Mouse (Mus musculus) 416B (cell line): ENCODE data around the gene Nsl1.

Experiments
- DNase-seq: peaks from one replicate; pipeline ENCODE4 v3.0.0; 2011; ENCODE audit warnings: low read depth

The Nsl1 gene

DNA sequence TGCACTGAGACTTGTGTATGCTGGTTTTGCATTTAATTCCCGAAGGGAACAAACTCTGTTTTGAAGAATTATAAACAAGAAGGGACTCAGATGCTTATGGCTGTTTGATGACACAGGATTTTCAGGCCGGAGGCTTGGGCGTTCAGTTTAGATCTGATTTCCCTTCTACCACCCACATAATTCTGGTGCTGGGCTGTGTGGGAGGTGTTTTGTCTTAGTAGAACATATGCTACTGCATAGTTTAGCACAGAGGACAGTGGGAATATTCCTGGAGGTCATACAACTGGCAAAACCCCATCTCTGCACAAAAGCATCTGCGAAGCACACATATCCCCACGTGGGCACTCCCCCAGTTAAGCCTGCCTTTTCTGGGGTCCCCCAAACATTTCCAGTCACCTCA is 30.8 kb downstream of the Nsl1 start:
- DNase-seq: no peak

DNA sequence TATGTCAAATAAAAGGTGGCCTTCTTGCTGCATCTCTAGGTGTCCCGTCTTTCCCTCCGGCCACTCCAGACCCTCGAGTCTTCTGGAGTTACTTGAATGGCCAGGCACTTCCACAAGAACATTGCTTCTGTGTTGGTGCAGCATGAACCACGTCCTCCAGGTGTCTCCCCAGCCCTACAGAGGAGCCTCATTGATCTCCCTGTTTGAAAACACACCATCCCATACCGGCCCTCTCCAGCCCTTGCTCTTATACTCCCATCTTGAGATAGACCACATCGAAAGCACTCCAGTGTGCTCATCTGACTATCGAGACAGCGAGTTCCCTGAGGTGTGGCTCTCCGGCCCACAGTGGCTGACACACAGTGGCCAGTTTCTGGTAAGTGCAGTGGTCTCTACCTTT is 32.2 kb downstream of the Nsl1 start:
- DNase-seq: peak; percentile 60

DNA sequence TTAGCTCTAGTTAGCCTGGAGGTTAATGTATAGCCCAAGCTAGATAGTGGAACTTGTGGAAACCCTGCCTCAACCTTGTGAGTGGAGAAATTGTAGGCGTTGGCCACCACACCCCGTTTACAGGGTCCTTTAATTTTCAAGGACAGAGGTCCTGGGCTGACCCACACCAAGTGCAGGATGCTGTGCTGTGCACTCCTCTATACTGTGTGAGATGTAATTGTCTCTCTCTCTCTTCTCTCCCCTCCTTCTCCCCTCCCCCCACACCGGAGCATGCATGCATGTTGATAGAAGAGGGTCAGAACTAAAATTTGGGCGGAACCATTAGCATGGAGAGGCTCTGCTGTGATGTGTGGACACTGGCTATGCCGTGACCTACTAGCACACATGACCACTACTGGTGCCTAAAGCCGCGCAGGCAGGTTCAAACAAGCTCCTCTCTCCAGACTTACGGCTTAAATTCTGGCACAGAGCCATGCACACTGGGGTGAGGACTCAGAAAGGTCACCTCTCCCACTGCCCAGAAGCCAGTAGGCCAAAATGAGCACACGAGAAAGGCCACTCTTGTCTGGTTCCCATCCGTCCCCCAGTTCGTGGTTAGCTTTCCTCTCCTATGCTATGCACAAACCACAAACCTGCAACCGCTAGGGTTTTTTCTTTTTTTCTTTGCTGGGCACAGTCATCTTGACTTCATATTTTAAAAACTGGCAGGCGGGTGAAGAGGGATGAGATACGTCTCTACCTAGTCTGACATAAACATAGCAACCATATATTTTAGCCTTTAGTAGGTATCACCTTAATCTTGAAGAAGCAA is 34.3 kb downstream of the Nsl1 start:
- DNase-seq: peak; percentile 70

DNA sequence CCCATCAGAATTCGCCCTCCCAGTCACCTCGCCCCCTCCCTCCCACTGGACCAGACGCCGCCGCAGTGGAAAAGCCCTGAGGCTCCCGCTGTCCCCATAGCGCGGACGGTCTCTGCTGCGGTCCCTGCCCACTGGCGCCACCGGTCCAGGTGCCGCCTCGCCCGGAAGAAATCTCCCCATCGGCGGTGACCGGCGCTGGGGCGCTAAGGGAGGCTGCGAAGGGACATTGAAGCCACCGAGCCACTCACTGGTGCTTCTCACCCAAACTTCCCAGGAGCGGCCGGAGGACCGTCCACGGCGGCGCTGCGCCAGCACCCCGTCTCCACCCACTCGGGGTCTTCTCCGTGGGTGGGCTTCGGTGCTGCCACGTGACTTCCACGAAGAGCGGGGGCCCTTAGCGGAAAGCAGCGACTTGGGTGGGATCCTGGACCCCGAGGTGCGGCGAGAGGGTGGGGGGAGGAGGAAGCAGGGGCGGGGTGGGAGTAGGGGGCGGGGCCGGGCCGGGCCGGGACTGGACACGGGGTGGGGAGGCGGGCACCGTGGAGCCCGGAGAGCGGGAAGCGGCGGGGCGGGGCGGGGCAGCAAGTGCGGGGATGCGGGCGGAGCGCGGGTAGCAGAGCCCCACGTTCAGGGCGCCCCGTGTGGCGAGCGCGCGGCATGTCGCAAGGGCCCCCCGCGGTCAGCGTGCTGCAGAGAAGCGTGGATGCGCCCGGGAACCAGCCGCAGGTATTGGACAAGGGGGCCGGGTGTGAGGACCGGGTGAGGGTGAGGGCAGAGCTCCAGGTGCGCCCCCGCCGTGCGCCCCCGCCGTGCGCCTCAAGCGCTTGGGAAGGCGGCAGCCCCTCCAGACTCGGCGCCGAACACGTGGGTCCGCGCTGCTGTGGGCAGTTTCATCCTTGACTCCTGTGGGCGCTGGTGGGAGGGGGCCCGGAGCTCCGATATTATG is 35.3 kb downstream of the Nsl1 start, which contains the start of gene Batf3:
Batf3 (plus strand) TSS at position 46 of the 946 bp plus-strand sequence.
- no peak for DNase-seq

DNA sequence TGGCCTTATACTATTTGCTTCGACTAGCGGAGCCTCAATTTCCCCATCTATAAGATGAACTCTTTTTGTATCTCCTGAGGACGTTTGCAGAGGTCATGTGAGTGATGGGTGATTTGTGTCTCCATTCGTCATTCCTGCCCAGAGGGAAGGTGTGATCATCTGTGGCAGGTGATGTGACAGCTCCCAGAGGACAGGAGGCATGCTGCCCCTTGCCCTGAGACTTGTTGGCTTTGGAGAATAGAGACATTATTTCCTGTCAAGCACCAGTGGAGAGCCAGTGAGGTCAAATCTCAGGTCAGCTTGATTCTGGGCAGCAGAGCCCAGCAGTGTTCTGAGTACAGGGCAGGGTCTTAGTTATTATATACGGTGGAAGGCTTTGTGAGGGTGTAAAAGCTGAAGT is 36.3 kb downstream of the Nsl1 start:
- DNase-seq: no peak

DNA sequence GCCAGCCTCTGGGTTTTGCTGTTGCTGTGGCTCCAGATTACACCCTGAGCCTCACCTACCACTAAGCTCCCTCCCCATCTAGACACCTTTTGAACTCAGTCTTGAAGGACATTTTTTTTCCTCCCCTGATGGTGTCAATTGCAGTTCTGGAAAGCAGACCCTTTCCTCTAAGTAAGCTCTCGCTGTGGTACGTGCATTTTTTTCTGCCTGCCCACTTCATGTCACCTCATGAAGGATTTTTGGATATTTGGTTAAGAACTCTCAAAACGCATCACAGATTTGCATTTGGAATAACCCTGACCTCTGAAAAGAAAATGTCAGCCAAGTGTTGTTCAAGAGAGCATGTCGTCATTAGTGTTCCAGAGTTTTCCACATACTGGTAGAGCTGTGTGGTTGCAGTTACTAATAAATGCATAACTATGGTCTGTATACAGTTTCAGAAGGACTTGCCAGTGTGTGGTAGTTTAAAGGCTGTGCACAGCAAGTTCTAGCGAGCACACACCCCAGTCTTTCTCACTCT is 37.0 kb downstream of the Nsl1 start:
- no peak for DNase-seq

DNA sequence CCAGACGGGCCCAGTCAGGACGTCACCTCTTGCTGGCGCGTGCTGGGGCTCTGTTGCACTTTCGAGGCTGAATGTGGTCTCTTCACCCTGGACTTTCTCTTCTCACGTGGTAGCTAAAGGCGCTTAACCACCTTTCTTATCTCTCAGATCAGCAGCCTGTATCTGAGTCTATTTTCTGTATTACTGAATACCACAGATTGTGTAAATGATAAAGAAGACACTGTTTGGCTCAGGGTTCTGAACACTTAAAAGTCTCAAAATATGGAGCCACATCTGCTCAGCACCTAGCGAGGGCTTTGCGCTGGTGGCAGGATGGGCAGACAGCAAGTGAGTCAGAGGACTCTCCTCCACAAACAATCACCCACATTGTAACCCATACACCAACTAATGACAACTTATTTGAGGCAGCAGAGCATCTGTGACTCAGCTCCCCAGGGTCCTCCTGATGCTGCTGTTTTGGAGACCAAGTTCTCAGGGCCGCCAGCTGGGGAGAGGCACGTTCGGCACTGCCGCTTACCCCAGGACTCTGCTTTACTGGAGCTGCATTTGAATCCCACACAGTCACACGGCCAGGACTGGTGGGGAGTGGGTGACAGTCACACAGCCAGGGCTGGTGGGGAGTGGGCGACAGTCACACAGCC is 40.0 kb downstream of the Nsl1 start:
- peak; percentile 45 for DNase-seq

DNA sequence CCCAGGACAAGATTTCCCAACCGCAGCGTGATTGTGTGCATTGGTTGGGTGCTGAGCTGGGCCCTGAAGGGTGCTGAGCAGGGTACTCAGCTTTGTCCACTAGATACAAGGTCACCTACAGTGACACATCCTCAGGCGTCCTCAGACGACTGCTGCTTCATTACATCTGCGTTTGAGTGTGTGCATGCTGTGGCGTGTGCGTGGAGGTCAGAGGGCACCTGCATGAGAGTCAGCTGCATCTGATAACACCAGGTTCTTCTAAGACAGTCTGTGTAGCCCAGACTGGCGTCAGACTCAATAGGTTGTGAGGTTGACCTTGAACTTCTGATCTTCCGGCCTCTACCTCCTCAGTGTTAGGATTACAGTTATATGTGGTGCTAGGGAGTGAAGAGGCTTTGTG is 42.4 kb downstream of the Nsl1 start:
- no peak for DNase-seq

DNA sequence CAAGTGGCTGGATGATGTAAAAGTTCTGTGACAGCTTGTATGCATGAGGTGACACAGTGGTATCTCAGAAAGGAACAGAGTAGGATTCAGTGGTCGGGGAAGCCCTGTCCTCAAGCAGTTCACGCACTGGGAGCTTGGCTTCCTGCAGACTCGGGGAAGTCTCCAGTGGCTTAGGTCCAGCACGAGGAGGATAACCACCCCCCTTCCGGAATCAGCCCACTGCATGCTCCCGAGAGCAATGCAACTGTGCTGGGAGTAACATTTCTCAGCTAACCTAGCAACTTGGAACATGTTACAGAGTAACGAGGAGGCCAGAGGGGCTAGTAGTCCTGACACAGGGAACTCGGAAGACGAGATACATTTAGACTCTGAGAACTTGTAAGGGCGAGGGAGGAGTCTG is 44.5 kb downstream of the Nsl1 start:
- no peak for DNase-seq

DNA sequence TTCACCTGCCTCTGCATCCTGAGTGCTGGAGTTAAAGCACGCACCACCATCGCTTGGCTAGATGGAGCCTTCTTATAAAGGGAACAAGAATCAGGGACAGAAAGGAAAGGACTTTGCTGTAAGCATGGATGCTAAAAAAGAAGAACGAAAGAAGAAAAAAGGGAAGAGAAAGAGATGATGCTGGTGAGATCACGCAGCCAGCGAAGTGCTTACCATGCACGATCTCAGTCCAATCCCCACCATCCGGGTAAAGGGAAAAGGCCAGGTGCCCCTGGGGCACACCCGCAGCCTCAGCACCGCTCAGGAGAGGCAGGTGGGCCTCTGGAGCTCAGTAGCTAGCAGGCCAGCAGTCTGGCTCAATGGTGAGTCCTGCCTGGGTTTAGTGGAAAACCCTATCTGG is 47.1 kb downstream of the Nsl1 start:
- DNase-seq: no peak

DNA sequence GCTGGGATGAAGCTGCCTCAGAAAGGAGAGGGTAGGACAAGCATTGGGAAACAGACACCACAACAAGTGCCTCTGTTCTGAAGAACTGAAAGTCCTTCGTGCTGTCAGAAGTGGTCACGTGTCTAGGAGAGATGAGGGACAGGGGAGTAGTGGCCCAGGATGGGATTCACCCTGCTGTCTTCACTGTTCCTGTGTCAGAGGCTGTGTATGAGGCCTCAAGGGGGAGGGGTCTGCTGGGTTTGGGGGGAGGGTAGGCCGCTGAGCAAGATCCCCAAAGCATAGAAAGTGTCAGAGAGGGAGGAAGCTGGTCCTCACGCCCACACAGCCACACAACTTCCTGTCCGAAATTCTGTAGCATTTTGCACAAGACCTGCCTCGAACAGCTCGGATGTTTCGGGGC is 48.3 kb downstream of the Nsl1 start:
- peak; percentile 73 for DNase-seq

DNA sequence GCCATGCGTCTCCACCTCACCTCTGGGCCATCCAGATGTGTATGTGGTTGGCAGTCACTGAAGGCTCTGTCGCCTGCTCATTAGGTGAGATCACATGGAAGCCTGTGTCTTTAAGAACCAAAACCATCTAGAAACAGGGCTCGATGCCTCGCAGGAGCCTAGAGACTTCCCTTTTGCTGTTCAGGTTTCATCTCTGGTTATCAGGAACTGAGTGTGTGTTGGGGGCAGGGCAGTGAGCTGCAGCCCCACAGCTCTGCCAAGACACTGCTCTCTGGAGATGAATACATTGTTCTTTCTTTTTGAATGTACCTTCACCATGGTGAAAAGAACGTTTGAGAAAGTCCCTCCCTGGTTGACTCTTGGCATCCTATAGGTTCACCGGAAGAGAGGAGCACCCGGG is 52.1 kb downstream of the Nsl1 start:
- no peak for DNase-seq

DNA sequence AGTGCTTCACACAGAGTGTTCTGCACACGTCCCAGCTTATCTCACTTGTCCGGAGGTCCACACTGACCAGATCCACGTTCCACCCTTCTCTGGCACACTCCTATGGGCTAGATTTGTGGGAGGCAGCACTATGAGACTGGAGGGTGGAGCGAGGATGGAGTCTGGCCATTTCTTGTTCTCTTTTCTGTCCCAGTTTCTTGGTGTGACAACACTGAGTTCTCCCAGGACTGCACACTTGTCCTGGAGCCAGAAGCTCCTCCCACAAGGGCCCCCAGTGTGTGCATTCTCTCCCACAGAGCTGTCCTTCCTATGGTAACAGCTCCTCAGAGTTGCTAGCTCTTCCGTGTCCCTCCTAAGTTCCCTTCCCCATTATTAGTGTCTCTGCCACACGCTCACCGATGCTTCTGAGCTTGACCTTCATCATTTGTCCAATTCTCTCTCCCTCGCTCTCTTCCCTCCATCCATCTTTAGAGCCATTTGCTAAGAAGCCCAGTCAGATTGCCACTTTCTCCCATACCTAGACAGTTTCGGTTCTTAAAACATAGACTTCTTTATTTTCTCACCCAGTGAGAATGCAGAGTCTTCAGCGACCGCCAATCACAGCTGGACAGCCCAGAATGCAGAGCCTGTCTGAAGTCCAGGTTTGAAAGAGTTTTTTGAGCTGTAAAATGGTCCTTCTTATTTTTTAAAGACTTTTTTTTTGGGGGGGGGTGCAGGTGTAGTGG is 52.9 kb downstream of the Nsl1 start:
- DNase-seq: no peak

DNA sequence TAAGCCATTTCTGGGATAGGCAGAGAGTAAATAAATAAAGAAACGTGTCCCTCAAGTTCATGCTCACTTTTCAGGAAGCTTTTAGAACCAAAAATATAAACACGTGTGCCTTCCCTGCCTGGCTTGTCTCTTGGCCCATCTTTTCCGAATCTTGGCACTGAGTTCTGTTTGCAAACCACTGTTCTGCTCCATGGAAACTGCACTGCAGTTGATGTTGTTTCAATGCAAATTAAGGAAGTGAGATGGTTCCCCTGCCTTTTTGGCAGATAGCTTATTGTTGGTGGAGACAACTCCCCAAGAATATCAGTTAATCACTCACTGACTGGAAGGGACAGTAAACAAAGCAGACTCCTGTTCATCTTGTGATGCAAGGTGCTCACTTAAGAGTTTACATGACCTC is 59.9 kb downstream of the Nsl1 start:
- no peak for DNase-seq

DNA sequence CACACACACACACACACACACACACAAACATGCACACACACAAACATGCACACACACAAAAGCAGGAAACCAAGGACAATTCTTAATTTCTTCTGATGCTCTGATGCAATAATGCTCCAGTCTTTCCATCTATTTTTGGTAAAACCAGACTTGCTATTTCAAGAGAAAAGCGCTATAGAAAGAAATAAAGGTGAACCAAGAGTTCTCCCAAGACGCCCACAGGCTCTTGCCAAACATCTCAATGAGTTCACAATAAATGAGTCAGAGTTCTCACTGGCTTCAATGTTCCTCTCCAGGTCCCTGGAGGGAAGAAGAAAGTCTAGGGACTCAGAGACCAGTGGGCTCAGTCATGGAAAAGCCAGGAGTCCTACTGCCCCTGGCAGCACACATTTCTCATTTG is 60.9 kb downstream of the Nsl1 start:
- DNase-seq: peak; percentile 54

DNA sequence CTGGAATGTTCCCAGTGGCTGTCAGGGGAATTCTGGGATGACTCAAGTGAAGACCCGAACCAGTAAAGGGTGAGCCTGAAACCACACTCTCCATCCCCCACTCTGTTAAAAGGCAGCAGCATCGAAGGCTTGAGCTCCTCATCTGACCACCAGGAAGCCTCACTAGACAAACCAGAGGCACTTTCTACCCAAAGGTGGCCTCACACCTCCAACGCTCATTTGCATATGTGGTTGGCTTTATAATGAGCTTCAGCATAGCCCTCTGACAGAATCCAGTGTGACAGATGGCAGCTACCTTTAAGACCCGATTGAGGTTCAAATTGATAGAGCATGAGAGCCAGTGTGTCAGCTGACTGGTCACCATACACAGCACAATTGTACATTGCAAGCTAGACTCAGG is 61.5 kb downstream of the Nsl1 start:
- DNase-seq: no peak

DNA sequence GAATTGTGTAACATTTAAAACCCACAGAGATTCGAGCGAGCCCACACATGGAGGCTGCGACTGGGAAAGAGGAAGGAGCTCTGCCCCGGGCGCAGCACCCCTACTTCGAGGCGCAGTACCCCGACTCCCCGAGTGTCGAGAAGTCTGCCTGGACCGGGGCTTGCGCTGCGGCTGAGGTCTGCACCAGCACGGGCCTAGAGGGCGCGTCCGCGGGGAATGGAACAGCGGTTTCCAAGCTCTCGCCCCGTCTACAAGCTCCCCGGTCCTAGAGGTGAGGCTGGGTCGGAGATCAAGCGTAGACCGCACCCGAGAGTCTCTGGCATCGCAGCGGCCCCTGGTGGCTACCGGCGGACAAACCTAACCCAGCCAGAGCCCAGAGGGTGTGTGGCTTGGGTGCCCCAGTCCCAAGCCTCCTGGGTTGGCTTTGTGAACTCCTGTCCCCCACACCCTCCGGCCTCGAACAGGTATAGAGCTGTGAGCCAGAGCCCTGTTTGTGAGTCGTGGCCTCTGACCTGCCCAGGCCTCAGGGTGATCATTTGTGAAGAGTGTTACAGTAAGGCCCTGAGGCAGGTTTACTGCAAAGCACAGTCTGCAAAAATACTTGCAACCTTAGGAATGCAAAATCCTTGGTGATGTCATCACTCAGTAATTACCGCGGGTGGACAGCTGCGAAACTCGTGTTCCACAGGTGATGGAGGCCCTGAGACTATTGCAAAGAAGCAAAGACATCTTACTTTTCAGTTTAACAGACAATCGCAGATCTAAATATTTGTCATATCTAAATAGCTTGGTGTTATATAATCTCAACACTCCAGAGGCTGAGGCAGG is 63.2 kb downstream of the Nsl1 start:
- DNase-seq: peak; percentile 73

DNA sequence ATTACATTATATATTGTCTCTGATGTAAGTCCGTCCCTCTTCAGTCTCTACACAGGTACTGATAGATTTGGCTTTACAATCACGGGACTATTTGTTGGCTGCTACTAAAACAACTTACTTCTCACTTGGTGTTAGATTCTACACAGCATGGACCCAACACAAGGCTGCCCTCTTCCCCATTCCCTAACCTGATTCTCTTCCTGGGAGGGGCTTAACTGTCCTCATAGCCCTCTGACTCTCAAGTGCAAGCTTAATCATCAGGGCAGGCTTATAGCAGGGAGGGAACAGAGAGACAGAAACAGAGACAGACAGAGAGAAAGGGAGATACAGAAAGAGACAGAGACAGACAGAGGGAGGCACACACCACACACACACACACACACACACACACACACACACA is 68.9 kb downstream of the Nsl1 start:
- peak; percentile 35 for DNase-seq

DNA sequence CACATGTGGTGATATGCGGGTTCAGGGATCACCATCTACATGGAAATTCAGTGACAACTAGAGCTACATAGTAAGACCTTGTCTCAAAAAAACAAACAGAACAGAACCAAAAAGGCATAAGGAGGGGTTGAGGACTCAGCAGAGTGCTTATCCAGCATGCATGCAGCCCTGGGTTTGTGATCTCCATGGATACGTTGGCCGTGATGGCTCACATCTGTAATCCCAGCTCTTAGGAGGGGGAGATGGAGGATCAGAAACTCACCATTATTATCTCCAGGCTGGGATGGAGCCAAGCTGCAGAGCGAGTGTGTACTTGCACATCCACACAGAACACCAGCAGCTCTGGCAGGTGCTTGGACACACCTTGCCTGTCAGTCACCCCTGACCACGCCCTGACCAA is 69.4 kb downstream of the Nsl1 start:
- DNase-seq: no peak

DNA sequence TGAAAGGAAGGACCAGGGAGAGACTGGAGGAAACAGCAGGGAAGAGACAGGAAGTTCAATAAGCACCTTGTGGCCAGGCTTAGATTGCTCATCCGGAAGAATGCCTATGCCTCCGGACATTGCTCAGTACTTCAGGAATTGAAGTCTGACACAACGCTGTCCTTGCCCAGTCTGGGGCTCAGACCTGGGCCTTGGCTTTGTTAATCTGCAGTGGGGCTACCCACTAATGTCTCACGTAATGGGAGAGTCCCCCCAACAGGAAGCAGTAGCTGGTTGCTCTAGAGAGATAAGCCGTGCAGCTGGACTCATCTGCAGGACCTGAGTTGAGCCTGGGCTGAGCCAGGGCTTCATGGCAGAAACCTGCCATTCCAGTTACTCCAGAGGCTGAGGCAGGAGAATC is 70.1 kb downstream of the Nsl1 start:
- DNase-seq: peak; percentile 99

DNA sequence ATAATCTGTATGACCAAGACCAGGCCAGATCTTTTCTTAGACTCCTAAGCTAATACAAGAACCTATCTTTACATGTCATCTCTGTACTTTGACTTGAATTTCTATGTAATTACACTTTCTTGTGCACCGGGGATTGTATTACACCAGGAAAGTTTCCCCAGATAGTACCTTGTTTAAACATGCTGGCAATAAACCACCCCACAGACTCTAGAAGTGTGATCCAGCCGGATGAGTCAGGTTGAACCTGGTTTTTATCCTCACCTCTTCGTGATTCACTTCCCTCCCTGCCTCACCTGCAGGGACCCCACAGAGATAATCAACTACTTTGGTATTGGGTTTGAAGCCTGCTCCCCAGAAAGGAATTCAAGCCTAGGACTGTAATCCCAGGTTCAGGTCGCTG is 72.6 kb downstream of the Nsl1 start:
- no peak for DNase-seq
